Mouse (Mus musculus): Measurements from ENCODE around the gene Ccdc17. TPM values are rescaled to one million over a fixed set of nuclear protein-coding genes. Genes with fewer than 3 reads are reported as not detected.
A peak's percentile ranks its signal among the peaks of the same experiment; 100 is the strongest.

The Ccdc17 gene
- polyA plus RNA-seq, 1 experiment from 2014 or later, result 4.8 TPM

- no peaks in the 10 kb centered on the region for H3K9me3 ChIP-seq
- peaks cover 62% of the 10 kb centered on the region for H3K36me3 ChIP-seq
- no peaks in the 10 kb centered on the region for H3K4me1 ChIP-seq (replicated peaks)
- whole genome bisulfite sequencing, result 99% methylated on average over 2 of the region's 2 CpGs
- no peak overlapping the region for H3K4me2 ChIP-seq
- no peak overlapping the region for H3K4me3 ChIP-seq
- ATAC-seq (ENCODE audit: low FRiP score, low read depth), result no peak
- no peak overlapping the region for H3K9ac ChIP-seq
- no peaks in the 10 kb centered on the region for H3K27me3 ChIP-seq
- no peak overlapping the region for H3K27ac ChIP-seq (replicated peaks)
Measured at GRCm38 (mm10) chr4:116615237-116615636, 18.8 kb downstream of the Ccdc17 start.

GRCm38 (mm10) chr4:116624831-116625230, 28.4 kb downstream of the Ccdc17 start:
- Histone ChIP-seq H3K9me3 (no peaks in the 10 kb centered on the region), H3K27me3 (no peaks in the 10 kb centered on the region), H3K36me3 (peaks cover 16% of the 10 kb centered on the region), H3K4me2 (peak overlapping the region; percentile 88; the same call in 1 of the 2 replicates), H3K4me3 (no peak overlapping the region), H3K9ac (no peak overlapping the region), H3K27ac (replicated peaks) (no peak overlapping the region), H3K4me1 (replicated peaks) (peaks cover 24% of the 10 kb centered on the region)
- WGBS, result 92% methylated on average over 4 of the region's 4 CpGs
- ATAC-seq (ENCODE audit: low FRiP score, low read depth), result no peak

- under 1% methylated on average over 40 of the region's 53 CpGs for WGBS
- Histone ChIP-seq H3K27me3 (no peaks in the 10 kb centered on the region), H3K9me3 (no peaks in the 10 kb centered on the region), H3K27ac (replicated peaks) (peak overlapping the region; percentile 90), H3K4me3 (peak overlapping the region; percentile 67), H3K36me3 (peaks cover 4% of the 10 kb centered on the region; the same call in 1 of the 2 replicates), H3K4me2 (peak overlapping the region; percentile 88), H3K4me1 (replicated peaks) (peaks cover 24% of the 10 kb centered on the region), H3K9ac (peak overlapping the region; percentile 68)
- ATAC-seq (ENCODE audit: low FRiP score, low read depth), result peak; percentile 81
Measured at GRCm38 (mm10) chr4:116626658-116627358, 30.4 kb downstream of the Ccdc17 start.

GRCm38 (mm10) chr4:116627359-116627716, 30.9 kb downstream of the Ccdc17 start:
- H3K27ac ChIP-seq (replicated peaks), result peak overlapping the region; percentile 90
- peaks cover 24% of the 10 kb centered on the region for H3K4me1 ChIP-seq (replicated peaks)
- H3K9me3 ChIP-seq, result no peaks in the 10 kb centered on the region
- H3K4me2 ChIP-seq, result peak overlapping the region; percentile 88
- H3K4me3 ChIP-seq, result peak overlapping the region; percentile 67
- WGBS, result under 1% methylated on average over 13 of the region's 13 CpGs
- no peaks in the 10 kb centered on the region for H3K27me3 ChIP-seq
- H3K36me3 ChIP-seq, result 0 out of 2 replicates have a peak, but pooled peaks cover 8% of the 10 kb centered on the region
- peak overlapping the region; percentile 68 for H3K9ac ChIP-seq
- ATAC-seq (ENCODE audit: low FRiP score, low read depth), result peak; percentile 91

GRCm38 (mm10) chr4:116627722-116628662, 31.5 kb downstream of the Ccdc17 start, which contains the start of gene Nasp:
Gene Nasp (minus strand): TSS chr4:116627941.
- peak within 1 kb of the TSS; percentile 90 for H3K27ac ChIP-seq (replicated peaks)
- H3K4me3 ChIP-seq, result peak within 1 kb of the TSS; percentile 67
- no peaks in the 10 kb centered on the region for H3K27me3 ChIP-seq
- ATAC-seq (ENCODE audit: low FRiP score, low read depth), result peak; percentile 87
- 8% methylated on average over 23 of the region's 23 CpGs for WGBS
- no peaks in the 10 kb centered on the region for H3K9me3 ChIP-seq
- 0 out of 2 replicates have a peak, but pooled peaks cover 8% of the 10 kb centered on the region for H3K36me3 ChIP-seq
- H3K9ac ChIP-seq, result peak within 1 kb of the TSS; percentile 68
- H3K4me2 ChIP-seq, result peak within 1 kb of the TSS; percentile 88
- H3K4me1 ChIP-seq (replicated peaks), result peaks cover 24% of the 10 kb centered on the region

GRCm38 (mm10) chr4:116635197-116635596, 38.7 kb downstream of the Ccdc17 start:
- Histone ChIP-seq H3K27ac (replicated peaks) (no peak overlapping the region), H3K4me1 (replicated peaks) (no peaks in the 10 kb centered on the region), H3K27me3 (no peaks in the 10 kb centered on the region), H3K9me3 (no peaks in the 10 kb centered on the region), H3K4me3 (no peak overlapping the region), H3K9ac (no peak overlapping the region), H3K36me3 (peaks cover 68% of the 10 kb centered on the region), H3K4me2 (no peak overlapping the region)
- ATAC-seq (ENCODE audit: low FRiP score, low read depth), result no peak
- 71% methylated on average over 1 of the region's 1 CpGs for WGBS

- Histone ChIP-seq H3K36me3 (peaks cover 84% of the 10 kb centered on the region), H3K27me3 (no peaks in the 10 kb centered on the region), H3K9me3 (no peaks in the 10 kb centered on the region), H3K4me2 (no peak overlapping the region), H3K27ac (replicated peaks) (no peak overlapping the region), H3K4me1 (replicated peaks) (no peaks in the 10 kb centered on the region), H3K9ac (no peak overlapping the region), H3K4me3 (no peak overlapping the region)
- ATAC-seq (ENCODE audit: low FRiP score, low read depth), result no peak
- WGBS, result 96% methylated on average over 6 of the region's 6 CpGs
Measured at GRCm38 (mm10) chr4:116638821-116639220, 42.4 kb downstream of the Ccdc17 start.

- Histone ChIP-seq H3K9me3 (no peaks in the 10 kb centered on the region), H3K4me1 (replicated peaks) (peaks cover 5% of the 10 kb centered on the region), H3K4me2 (no peak overlapping the region), H3K36me3 (peaks cover 56% of the 10 kb centered on the region), H3K9ac (no peak overlapping the region), H3K4me3 (no peak overlapping the region), H3K27me3 (no peaks in the 10 kb centered on the region), H3K27ac (replicated peaks) (no peak overlapping the region)
- WGBS, result 97% methylated on average over 1 of the region's 1 CpGs
- ATAC-seq (ENCODE audit: low FRiP score, low read depth), result no peak
Measured at GRCm38 (mm10) chr4:116642071-116642470, 45.6 kb downstream of the Ccdc17 start.

- no peak overlapping the region for H3K4me2 ChIP-seq
- peaks cover 28% of the 10 kb centered on the region for H3K4me1 ChIP-seq (replicated peaks)
- H3K4me3 ChIP-seq, result no peak overlapping the region
- H3K27ac ChIP-seq (replicated peaks), result no peak overlapping the region
- H3K36me3 ChIP-seq, result peaks cover 39% of the 10 kb centered on the region
- H3K9ac ChIP-seq, result no peak overlapping the region
- no peaks in the 10 kb centered on the region for H3K9me3 ChIP-seq
- WGBS, result 60% methylated on average over 6 of the region's 6 CpGs
- peak; percentile 34; the same call in 1 of the 2 replicates for ATAC-seq (ENCODE audit: low FRiP score, low read depth)
- no peaks in the 10 kb centered on the region for H3K27me3 ChIP-seq
Measured at GRCm38 (mm10) chr4:116644326-116644725, 47.9 kb downstream of the Ccdc17 start.

- no peak for ATAC-seq (ENCODE audit: low FRiP score, low read depth)
- peaks cover 41% of the 10 kb centered on the region for H3K4me1 ChIP-seq (replicated peaks)
- no peak overlapping the region for H3K4me3 ChIP-seq
- no peaks in the 10 kb centered on the region for H3K9me3 ChIP-seq
- H3K36me3 ChIP-seq, result peaks cover 29% of the 10 kb centered on the region
- H3K4me2 ChIP-seq, result no peak overlapping the region
- H3K9ac ChIP-seq, result no peak overlapping the region
- WGBS, result 88% methylated on average over 7 of the region's 7 CpGs
- no peak overlapping the region for H3K27ac ChIP-seq (replicated peaks)
- H3K27me3 ChIP-seq, result no peaks in the 10 kb centered on the region
Measured at GRCm38 (mm10) chr4:116645624-116646023, 49.2 kb downstream of the Ccdc17 start.

GRCm38 (mm10) chr4:116649411-116649810, 53.0 kb downstream of the Ccdc17 start:
- no peak for ATAC-seq (ENCODE audit: low FRiP score, low read depth)
- peak overlapping the region; percentile 88 for H3K4me2 ChIP-seq
- H3K27ac ChIP-seq (replicated peaks), result no peak overlapping the region
- H3K4me1 ChIP-seq (replicated peaks), result peaks cover 47% of the 10 kb centered on the region
- 0 out of 2 replicates have a peak, but pooled peaks cover 6% of the 10 kb centered on the region for H3K36me3 ChIP-seq
- no peaks in the 10 kb centered on the region for H3K27me3 ChIP-seq
- no peak overlapping the region for H3K9ac ChIP-seq
- no peaks in the 10 kb centered on the region for H3K9me3 ChIP-seq
- 96% methylated on average over 2 of the region's 2 CpGs for WGBS
- no peak overlapping the region; the same call in 1 of the 2 replicates for H3K4me3 ChIP-seq

All from hindbrain, embryonic 15.5 days (tissue).